Mouse (Mus musculus) small intestine, adult 2 months (tissue): ENCODE results near the gene Dlg5.

ENCODE experiments used
- CTCF ChIP-seq: fragments of 200-500 bp; IDR thresholded peaks from 2 replicates; pipeline ENCODE4 v1.5.1; 2012; ENCODE audit warnings: low read depth, mild to moderate bottlenecking, control low read depth, inconsistent platforms, low read length, moderate library complexity, mixed read lengths; ENCODE audit not compliant: insufficient replicate concordance, insufficient read length; ENCODE audit errors: extremely low read depth
- POLR2A ChIP-seq: fragments of 200-500 bp; IDR thresholded peaks from 2 replicates; pipeline ENCODE4 v1.6.1; 2012; ENCODE audit warnings: low read depth, mild to moderate bottlenecking, control low read depth, inconsistent platforms, low read length, moderate library complexity

GRCm38 (mm10) chr14:24136908-24137307, 108.8 kb downstream of the Dlg5 start:
- TF ChIP-seq POLR2A (no peak), CTCF (no peak)
